Mouse (Mus musculus) midbrain, embryonic 14.5 days (tissue): Measurements from ENCODE around the gene Fhad1. TPM values are rescaled to one million over a fixed set of nuclear protein-coding genes. Genes with fewer than 3 reads are reported as not detected.

Experiments
- ATAC-seq: fragments of 200-750 bp; cut with Nextera tagmentation; 2 replicates; pipeline ENCODE4 v1.8.0; 2017; ENCODE audit warnings: moderate number of reproducible peaks, moderate library complexity; ENCODE audit not compliant: low FRiP score, low TSS enrichment
- DNase-seq: peaks from one replicate; pipeline ENCODE4 v3.0.0-alpha.2; 2015
- H3K27ac ChIP-seq: fragments of 300-500 bp; sonication (generic); replicated peaks from 2 replicates; pipeline ENCODE4 v1.5.1; 2014; ENCODE audit warnings: mild to moderate bottlenecking, low read depth, low read length, moderate library complexity
- H3K27me3 ChIP-seq: fragments of 300-500 bp; sonication (generic); 2 replicates; pipeline ENCODE4 v1.6.1; 2014; ENCODE audit warnings: low read length, control low read depth, mixed read lengths; ENCODE audit not compliant: control insufficient read depth, insufficient read depth
- H3K36me3 ChIP-seq: fragments of 300-500 bp; sonication (generic); 2 replicates; pipeline ENCODE4 v1.6.1; 2014; ENCODE audit warnings: low read length, control low read depth; ENCODE audit not compliant: control insufficient read depth, insufficient read depth
- H3K4me1 ChIP-seq: fragments of 300-500 bp; sonication (generic); 2 replicates; pipeline ENCODE4 v1.6.1; 2014; ENCODE audit warnings: mild to moderate bottlenecking, antibody characterized with exemption, low read length, control low read depth; ENCODE audit not compliant: control insufficient read depth, insufficient read depth
- H3K4me2 ChIP-seq: fragments of 300-500 bp; sonication (generic); 2 replicates; pipeline ENCODE4 v1.6.1; 2014; ENCODE audit warnings: mild to moderate bottlenecking, low read length, moderate library complexity
- H3K4me3 ChIP-seq: fragments of 300-500 bp; sonication (generic); replicated peaks from 2 replicates; pipeline ENCODE4 v1.5.1; 2014; ENCODE audit warnings: low read depth, low read length
- H3K9ac ChIP-seq: fragments of 300-500 bp; sonication (generic); replicated peaks from 2 replicates; pipeline ENCODE4 v1.6.1; 2014; ENCODE audit warnings: mild to moderate bottlenecking, low read length, moderate library complexity
- H3K9me3 ChIP-seq: fragments of 300-500 bp; sonication (generic); 2 replicates; pipeline ENCODE4 v1.6.1; 2016; ENCODE audit warnings: low read length, control low read depth, mixed read lengths; ENCODE audit not compliant: control insufficient read depth
- WGBS: fragments of 180-500 bp; shearing (Covaris S2); extraction: QIAGEN DNeasy Blood & Tissue Kit; methylation state at CpG from one replicate; pipeline ENCODE4 v1.1.7; 2014; 5-methylcytosine and 5-hydroxymethylcytosine counted together
- polyA plus RNA-seq: library from polyadenylated mRNA; unstranded; fragments of >200 nt; fragmentation: Nextera tagmentation; extraction: Ambion mirVana; gene quantifications from 2 replicates; pipeline ENCODE4 v1.2.1, GENCODE M21; 2014

The Fhad1 gene
- polyA plus RNA-seq, 1 experiment from 2014 or later: 2.4 TPM

- ATAC-seq (no peak), DNase-seq (no peak)
- Histone ChIP-seq H3K4me3 (no peak overlapping the region), H3K9me3 (no peaks in the 10 kb centered on the region), H3K4me1 (no peaks in the 10 kb centered on the region), H3K9ac (no peak overlapping the region), H3K4me2 (no peak overlapping the region), H3K27me3 (no peaks in the 10 kb centered on the region), H3K27ac (no peak overlapping the region), H3K36me3 (no peaks in the 10 kb centered on the region)
- 78% methylated on average over 7 of the region's 7 CpGs for WGBS
These were observed 31.6 kb upstream of the Fhad1 start for GRCm38 (mm10) chr4:142046496-142046895.

DNA sequence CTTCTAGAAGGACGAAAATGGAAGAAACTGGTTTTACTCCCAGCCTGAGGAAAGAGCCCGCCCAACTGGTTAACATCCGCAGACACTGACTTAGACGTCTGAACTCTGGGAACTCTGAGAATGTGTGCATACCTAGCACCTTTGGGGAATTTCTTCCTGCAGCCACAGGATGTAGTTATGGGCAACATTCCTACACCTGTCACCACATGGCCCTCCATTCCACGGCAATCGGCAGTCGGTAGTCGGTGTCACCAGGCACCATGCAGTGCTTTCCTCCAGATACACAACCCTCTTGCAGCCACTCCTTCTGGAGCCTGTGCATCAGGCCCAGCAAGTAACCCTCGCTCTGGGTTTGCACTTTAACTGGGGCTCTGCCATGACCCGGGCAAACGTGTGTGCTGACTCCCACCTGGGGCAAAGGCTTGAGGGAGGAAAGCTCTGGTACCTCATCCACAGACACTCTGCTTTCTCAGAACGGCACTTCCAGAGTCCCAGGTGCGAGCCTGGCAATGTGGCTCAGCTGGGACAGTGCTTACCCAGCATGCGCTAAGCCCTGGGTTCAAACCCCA lies 30.8 kb upstream of the Fhad1 start:
- H3K9ac ChIP-seq: no peak overlapping the region
- WGBS: 84% methylated on average over 14 of the region's 14 CpGs
- no peak overlapping the region for H3K4me3 ChIP-seq
- no peaks in the 10 kb centered on the region for H3K27me3 ChIP-seq
- H3K27ac ChIP-seq: no peak overlapping the region
- ATAC-seq (no peak), DNase-seq (no peak)
- H3K4me2 ChIP-seq: no peak overlapping the region
- H3K4me1 ChIP-seq: no peaks in the 10 kb centered on the region
- no peaks in the 10 kb centered on the region for H3K36me3 ChIP-seq
- H3K9me3 ChIP-seq: no peaks in the 10 kb centered on the region

GRCm38 (mm10) chr4:142044452-142044851 lies 29.6 kb upstream of the Fhad1 start:
- DNase-seq: no peak
- Histone ChIP-seq H3K36me3 (no peaks in the 10 kb centered on the region), H3K4me1 (no peaks in the 10 kb centered on the region), H3K4me2 (no peak overlapping the region), H3K4me3 (no peak overlapping the region), H3K27me3 (no peaks in the 10 kb centered on the region), H3K9ac (no peak overlapping the region), H3K9me3 (no peaks in the 10 kb centered on the region), H3K27ac (no peak overlapping the region)
- ATAC-seq: no peak
- 79% methylated on average over 12 of the region's 12 CpGs for WGBS

- Histone ChIP-seq H3K27me3 (no peaks in the 10 kb centered on the region), H3K36me3 (no peaks in the 10 kb centered on the region), H3K4me2 (no peak overlapping the region), H3K4me1 (no peaks in the 10 kb centered on the region), H3K4me3 (no peak overlapping the region), H3K9me3 (no peaks in the 10 kb centered on the region), H3K9ac (no peak overlapping the region), H3K27ac (no peak overlapping the region)
- ATAC-seq: no peak
- 90% methylated on average over 9 of the region's 9 CpGs for WGBS
- DNase-seq: no peak
These were observed 24.9 kb upstream of the Fhad1 start for GRCm38 (mm10) chr4:142039662-142040353.

- Histone ChIP-seq H3K36me3 (no peaks in the 10 kb centered on the region), H3K4me2 (no peak overlapping the region), H3K4me3 (no peak overlapping the region), H3K9me3 (no peaks in the 10 kb centered on the region), H3K4me1 (no peaks in the 10 kb centered on the region), H3K27ac (no peak overlapping the region), H3K27me3 (no peaks in the 10 kb centered on the region), H3K9ac (no peak overlapping the region)
- WGBS: 61% methylated on average over 4 of the region's 4 CpGs
- DNase-seq (no peak), ATAC-seq (no peak)
These were observed 23.0 kb upstream of the Fhad1 start for GRCm38 (mm10) chr4:142037897-142038296.

- Histone ChIP-seq H3K36me3 (no peaks in the 10 kb centered on the region), H3K9me3 (no peaks in the 10 kb centered on the region), H3K4me2 (no peak overlapping the region), H3K27ac (no peak overlapping the region), H3K27me3 (no peaks in the 10 kb centered on the region), H3K4me1 (no peaks in the 10 kb centered on the region), H3K4me3 (no peak overlapping the region), H3K9ac (no peak overlapping the region)
- DNase-seq (no peak), ATAC-seq (no peak)
- WGBS: 89% methylated on average over 13 of the region's 13 CpGs
These were observed 13.7 kb upstream of the Fhad1 start for GRCm38 (mm10) chr4:142028533-142028932.

- ATAC-seq (no peak), DNase-seq (no peak)
- H3K9ac ChIP-seq: no peak overlapping the region
- H3K27ac ChIP-seq: no peak overlapping the region
- no peak overlapping the region for H3K4me3 ChIP-seq
- WGBS: 79% methylated on average over 2 of the region's 2 CpGs
- H3K9me3 ChIP-seq: no peaks in the 10 kb centered on the region
- no peaks in the 10 kb centered on the region for H3K27me3 ChIP-seq
- H3K4me1 ChIP-seq: no peaks in the 10 kb centered on the region
- no peak overlapping the region for H3K4me2 ChIP-seq
- no peaks in the 10 kb centered on the region for H3K36me3 ChIP-seq
These were observed 12.1 kb upstream of the Fhad1 start for GRCm38 (mm10) chr4:142026965-142027364.

- no peak overlapping the region for H3K4me2 ChIP-seq
- no peaks in the 10 kb centered on the region for H3K36me3 ChIP-seq
- DNase-seq (no peak), ATAC-seq (no peak)
- no peaks in the 10 kb centered on the region for H3K27me3 ChIP-seq
- 92% methylated on average over 2 of the region's 2 CpGs for WGBS
- no peak overlapping the region for H3K27ac ChIP-seq
- H3K9me3 ChIP-seq: no peaks in the 10 kb centered on the region
- no peaks in the 10 kb centered on the region for H3K4me1 ChIP-seq
- H3K9ac ChIP-seq: no peak overlapping the region
- no peak overlapping the region for H3K4me3 ChIP-seq
These were observed 9.7 kb upstream of the Fhad1 start for GRCm38 (mm10) chr4:142024536-142024935.

DNA sequence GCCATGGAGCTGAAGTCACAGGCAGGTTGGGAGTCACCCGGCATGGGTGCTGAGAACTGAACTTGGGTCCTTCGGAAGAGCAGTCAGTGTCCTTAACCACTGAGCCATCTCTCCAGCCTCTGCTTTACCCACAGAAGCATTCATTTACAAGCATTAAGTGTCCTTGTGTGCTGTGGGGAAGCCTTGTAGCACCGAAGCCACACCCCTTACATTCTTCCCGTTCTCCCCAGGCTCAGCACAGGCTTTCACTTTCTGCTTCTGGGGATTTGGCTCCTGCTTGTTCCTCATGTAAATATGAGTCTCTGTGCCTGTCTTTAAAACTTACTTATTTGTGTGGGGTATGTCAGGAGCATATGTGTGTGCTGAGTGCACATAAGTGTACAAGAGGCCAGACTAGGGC lies 8.3 kb upstream of the Fhad1 start:
- no peaks in the 10 kb centered on the region for H3K9me3 ChIP-seq
- H3K27me3 ChIP-seq: no peaks in the 10 kb centered on the region
- H3K27ac ChIP-seq: no peak overlapping the region
- H3K4me1 ChIP-seq: no peaks in the 10 kb centered on the region
- ATAC-seq: no peak
- no peak overlapping the region for H3K4me2 ChIP-seq
- WGBS: 80% methylated on average over 4 of the region's 4 CpGs
- no peak overlapping the region for H3K4me3 ChIP-seq
- DNase-seq: no peak
- H3K36me3 ChIP-seq: no peaks in the 10 kb centered on the region
- H3K9ac ChIP-seq: no peak overlapping the region
